Mouse (Mus musculus) midbrain, embryonic 16.5 days (tissue): ENCODE data around the gene Nav2. TPM values are rescaled to one million over a fixed set of nuclear protein-coding genes. Genes with fewer than 3 reads are reported as not detected.

Experiments
- ATAC-seq: fragments of 200-750 bp; cut with Nextera tagmentation; 2 replicates; pipeline ENCODE4 v1.8.0; 2017; ENCODE audit warnings: moderate TSS enrichment
- H3K27ac ChIP-seq: fragments of 300-500 bp; sonication (generic); 2 replicates; pipeline ENCODE4 v1.5.1; 2014; ENCODE audit warnings: mild to moderate bottlenecking, low read length, mixed read lengths
- H3K27me3 ChIP-seq: fragments of 300-500 bp; sonication (generic); 2 replicates; pipeline ENCODE4 v1.6.1; 2014; ENCODE audit warnings: low read depth, low read length, mixed read lengths; ENCODE audit not compliant: control insufficient read depth, insufficient read depth
- H3K36me3 ChIP-seq: fragments of 300-500 bp; sonication (generic); 2 replicates; pipeline ENCODE4 v1.6.1; 2014; ENCODE audit warnings: mild to moderate bottlenecking, low read length, moderate library complexity, mixed read lengths; ENCODE audit not compliant: control insufficient read depth, insufficient read depth
- H3K4me1 ChIP-seq: fragments of 300-500 bp; sonication (generic); 2 replicates; pipeline ENCODE4 v1.6.1; 2014; ENCODE audit warnings: mild to moderate bottlenecking, low read length, mixed read lengths; ENCODE audit not compliant: control insufficient read depth, insufficient read depth
- H3K4me2 ChIP-seq: fragments of 300-500 bp; sonication (generic); 2 replicates; pipeline ENCODE4 v1.6.1; 2014; ENCODE audit warnings: mild to moderate bottlenecking, low read length, mixed read lengths
- H3K4me3 ChIP-seq: fragments of 300-500 bp; sonication (generic); 2 replicates; pipeline ENCODE4 v1.5.1; 2014; ENCODE audit warnings: low read depth, mild to moderate bottlenecking, low read length, moderate library complexity, mixed read lengths
- H3K9ac ChIP-seq: fragments of 300-500 bp; sonication (generic); 2 replicates; pipeline ENCODE4 v1.6.1; 2014; ENCODE audit warnings: low read depth, low read length, mixed read lengths
- H3K9me3 ChIP-seq: fragments of 300-500 bp; sonication (generic); replicated peaks from 2 replicates; pipeline ENCODE4 v1.6.1; 2014; ENCODE audit warnings: mild to moderate bottlenecking, low read length, mixed read lengths; ENCODE audit not compliant: control insufficient read depth, poor library complexity, severe bottlenecking
- WGBS: fragments of 180-500 bp; shearing (Covaris S2); extraction: QIAGEN DNeasy Blood & Tissue Kit; methylation state at CpG from one replicate; pipeline ENCODE4 v1.1.7; 2014; 5-methylcytosine and 5-hydroxymethylcytosine counted together
- polyA plus RNA-seq: library from polyadenylated mRNA; unstranded; fragments of >200 nt; fragmentation: Nextera tagmentation; extraction: Ambion mirVana; gene quantifications from 2 replicates; pipeline ENCODE4 v1.2.1, GENCODE M21; 2015

The Nav2 gene
- polyA plus RNA-seq, 1 experiment from 2014 or later = 21.5 TPM

DNA sequence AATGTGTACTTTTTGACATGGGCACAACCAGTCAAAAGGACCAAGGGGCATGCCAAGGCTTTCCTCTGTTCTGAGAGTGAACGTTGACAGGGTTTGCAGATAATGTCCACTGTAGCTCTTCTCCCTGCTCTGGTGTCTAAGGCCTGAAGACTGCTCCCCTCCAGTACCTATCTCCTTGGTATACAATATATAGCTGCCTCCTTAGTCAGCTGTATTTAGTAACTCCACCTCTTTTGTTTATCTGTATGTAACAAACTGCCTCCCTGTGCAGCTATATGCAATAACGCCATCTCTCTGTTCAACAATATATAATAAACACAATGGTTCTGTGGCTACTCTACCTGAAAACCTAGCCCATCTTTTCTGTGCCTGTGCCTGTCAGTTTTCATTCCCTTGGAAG, 413.7 kb downstream of the Nav2 start:
- Histone ChIP-seq H3K36me3 (no peaks in the 10 kb centered on the region), H3K9me3 (no peaks in the 10 kb centered on the region), H3K9ac (no peak overlapping the region), H3K4me2 (no peak overlapping the region), H3K27me3 (no peaks in the 10 kb centered on the region), H3K4me3 (no peak overlapping the region), H3K27ac (no peak overlapping the region), H3K4me1 (0 out of 2 replicates have a peak, but pooled peaks cover 3% of the 10 kb centered on the region)
- no peak for ATAC-seq
- WGBS = 86% methylated on average over 2 of the region's 2 CpGs

DNA sequence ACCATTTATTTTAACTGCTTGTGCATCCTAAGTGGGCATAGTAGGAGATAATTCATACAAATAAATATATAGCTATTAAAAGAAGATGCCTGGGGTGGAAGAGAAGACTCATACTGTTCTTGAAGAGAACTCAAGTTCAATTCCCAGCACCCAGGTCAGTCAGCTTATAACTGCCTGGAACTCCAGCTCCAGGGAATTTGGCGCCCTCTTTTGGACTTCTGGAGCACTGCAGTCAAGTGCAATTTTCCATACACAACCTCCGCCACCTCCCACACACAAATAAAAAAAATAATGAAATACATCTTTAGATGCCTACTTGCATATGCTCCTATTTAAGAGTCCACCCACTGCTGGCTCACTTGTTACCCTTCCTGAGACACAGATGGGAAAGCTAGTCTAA, 416.1 kb downstream of the Nav2 start:
- H3K4me3 ChIP-seq = no peak overlapping the region

GRCm38 (mm10) chr7:49326136-49326722, 417.7 kb downstream of the Nav2 start:
- no peak for ATAC-seq
- Histone ChIP-seq H3K27me3 (no peaks in the 10 kb centered on the region), H3K36me3 (no peaks in the 10 kb centered on the region), H3K9ac (no peak overlapping the region), H3K9me3 (no peaks in the 10 kb centered on the region), H3K4me2 (no peak overlapping the region), H3K4me3 (no peak overlapping the region), H3K4me1 (0 out of 2 replicates have a peak, but pooled peaks cover 5% of the 10 kb centered on the region), H3K27ac (no peak overlapping the region)
- WGBS = 37% methylated on average over 5 of the region's 5 CpGs

More for the DNA sequence above, 416.1 kb downstream of the Nav2 start:
- H3K9ac ChIP-seq = no peak overlapping the region
- 100% methylated on average over 2 of the region's 2 CpGs for WGBS
- no peaks in the 10 kb centered on the region for H3K27me3 ChIP-seq
- H3K4me2 ChIP-seq = no peak overlapping the region
- 0 out of 2 replicates have a peak, but pooled peaks cover 3% of the 10 kb centered on the region for H3K4me1 ChIP-seq
- H3K27ac ChIP-seq = no peak overlapping the region
- no peaks in the 10 kb centered on the region for H3K36me3 ChIP-seq
- no peak for ATAC-seq
- H3K9me3 ChIP-seq = no peaks in the 10 kb centered on the region

GRCm38 (mm10) chr7:49326967-49327742, 418.6 kb downstream of the Nav2 start:
- Histone ChIP-seq H3K36me3 (no peaks in the 10 kb centered on the region), H3K4me3 (no peak overlapping the region), H3K9ac (no peak overlapping the region), H3K27me3 (no peaks in the 10 kb centered on the region), H3K4me2 (no peak overlapping the region), H3K9me3 (no peaks in the 10 kb centered on the region), H3K27ac (no peak overlapping the region), H3K4me1 (0 out of 2 replicates have a peak, but pooled peaks cover 5% of the 10 kb centered on the region)
- WGBS = 86% methylated on average over 9 of the region's 9 CpGs
- no peak for ATAC-seq

DNA sequence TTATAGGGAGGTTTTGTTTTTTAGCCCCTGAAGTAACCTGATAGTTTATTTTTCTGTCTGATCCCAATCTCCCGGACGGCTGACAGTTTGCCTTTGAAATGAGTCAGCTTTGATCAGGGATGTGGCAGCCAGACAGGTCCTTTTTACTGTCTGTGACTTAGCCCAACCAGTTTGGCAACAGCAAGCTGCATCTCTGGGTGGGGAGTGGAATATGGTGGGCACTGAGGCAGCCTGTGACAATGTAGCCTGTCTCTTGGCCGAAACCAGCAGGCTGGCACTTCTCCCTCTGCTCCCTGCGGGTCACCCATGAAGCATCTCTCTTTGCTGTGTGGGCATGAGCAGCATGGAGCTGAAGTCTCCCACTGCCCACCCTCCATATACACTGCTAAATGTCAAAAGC, 421.7 kb downstream of the Nav2 start:
- Histone ChIP-seq H3K4me2 (no peak overlapping the region), H3K4me1 (0 out of 2 replicates have a peak, but pooled peaks cover 5% of the 10 kb centered on the region), H3K9me3 (no peaks in the 10 kb centered on the region), H3K27me3 (no peaks in the 10 kb centered on the region), H3K27ac (no peak overlapping the region), H3K36me3 (no peaks in the 10 kb centered on the region), H3K4me3 (no peak overlapping the region), H3K9ac (no peak overlapping the region)
- ATAC-seq = peak; percentile 46
- WGBS = 42% methylated on average over 4 of the region's 4 CpGs

GRCm38 (mm10) chr7:49331939-49332338, 423.4 kb downstream of the Nav2 start:
- WGBS = 67% methylated on average over 4 of the region's 4 CpGs
- ATAC-seq = no peak
- no peaks in the 10 kb centered on the region for H3K27me3 ChIP-seq

DNA sequence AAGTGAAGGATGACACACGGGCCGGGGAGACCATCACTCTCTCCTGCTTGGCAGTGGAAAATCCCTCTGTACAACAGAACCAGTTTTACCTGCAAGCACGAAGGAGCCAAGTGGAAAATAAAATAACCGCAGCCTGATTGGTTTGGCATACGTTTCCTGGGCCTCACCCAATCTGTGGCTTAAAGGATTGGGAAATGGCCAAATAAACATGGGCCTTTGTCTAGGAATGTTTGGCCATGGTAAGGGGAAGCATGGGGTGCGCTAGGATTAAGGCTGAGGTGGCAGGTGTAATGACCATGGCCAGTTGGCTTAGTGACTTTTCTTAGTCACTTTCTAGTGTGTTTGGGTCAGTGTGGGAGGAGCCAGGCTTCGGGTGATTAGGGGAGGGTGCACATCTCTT, 424.1 kb downstream of the Nav2 start:
- H3K4me2 ChIP-seq = no peak overlapping the region
- H3K4me1 ChIP-seq = 0 out of 2 replicates have a peak, but pooled peaks cover 5% of the 10 kb centered on the region
- H3K27me3 ChIP-seq = no peaks in the 10 kb centered on the region
- 80% methylated on average over 7 of the region's 7 CpGs for WGBS
- no peak overlapping the region for H3K9ac ChIP-seq
- no peak for ATAC-seq
- no peak overlapping the region for H3K27ac ChIP-seq
- H3K4me3 ChIP-seq = no peak overlapping the region
- no peaks in the 10 kb centered on the region for H3K36me3 ChIP-seq
- H3K9me3 ChIP-seq = no peaks in the 10 kb centered on the region

More at GRCm38 (mm10) chr7:49331939-49332338, 423.4 kb downstream of the Nav2 start:
- Histone ChIP-seq H3K4me3 (no peak overlapping the region), H3K4me1 (0 out of 2 replicates have a peak, but pooled peaks cover 5% of the 10 kb centered on the region), H3K4me2 (no peak overlapping the region), H3K9me3 (no peaks in the 10 kb centered on the region), H3K27ac (no peak overlapping the region), H3K36me3 (no peaks in the 10 kb centered on the region), H3K9ac (no peak overlapping the region)

DNA sequence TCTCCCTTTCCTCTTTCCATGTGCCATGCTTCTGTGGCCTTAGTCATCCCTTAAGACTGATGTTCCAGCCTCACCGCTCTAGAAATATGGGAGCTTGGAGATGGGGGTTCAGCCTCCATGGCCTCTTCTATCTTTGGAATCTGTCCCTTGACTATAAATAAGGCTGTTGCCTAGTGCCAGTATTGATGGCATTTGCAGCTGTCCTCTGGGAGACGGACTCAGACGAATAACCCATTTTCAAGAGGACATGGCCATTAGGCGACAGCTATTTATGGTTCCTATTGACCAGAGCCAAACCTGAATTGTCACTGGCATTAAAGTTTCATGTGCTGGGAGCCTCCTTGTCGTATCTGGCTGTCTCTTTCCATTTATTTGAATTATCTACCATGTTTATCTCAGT, 425.6 kb downstream of the Nav2 start:
- no peak overlapping the region for H3K9ac ChIP-seq
- H3K27ac ChIP-seq = no peak overlapping the region
- H3K27me3 ChIP-seq = no peaks in the 10 kb centered on the region
- WGBS = 59% methylated on average over 5 of the region's 5 CpGs
- H3K36me3 ChIP-seq = no peaks in the 10 kb centered on the region
- H3K4me1 ChIP-seq = 0 out of 2 replicates have a peak, but pooled peaks cover 5% of the 10 kb centered on the region
- H3K9me3 ChIP-seq = no peaks in the 10 kb centered on the region
- no peak overlapping the region for H3K4me2 ChIP-seq
- no peak overlapping the region for H3K4me3 ChIP-seq
- no peak for ATAC-seq

GRCm38 (mm10) chr7:49335056-49335455, 426.5 kb downstream of the Nav2 start:
- Histone ChIP-seq H3K4me3 (no peak overlapping the region), H3K27ac (no peak overlapping the region), H3K9ac (no peak overlapping the region), H3K4me1 (0 out of 2 replicates have a peak, but pooled peaks cover 4% of the 10 kb centered on the region), H3K9me3 (no peaks in the 10 kb centered on the region), H3K27me3 (no peaks in the 10 kb centered on the region), H3K4me2 (no peak overlapping the region), H3K36me3 (no peaks in the 10 kb centered on the region)
- no peak for ATAC-seq
- WGBS = 73% methylated on average over 3 of the region's 3 CpGs
